In genomic region chr12:84099605-84100004, GRCm38 (mm10) we compare ENCODE assay signal across 25 mouse cellular contexts. TPM values are rescaled to one million over a fixed set of nuclear protein-coding genes. Genes with fewer than 3 reads are reported as not detected.
DNase-seq lines count a peak whose midpoint lies in the region; ATAC-seq and TF ChIP-seq lines count a peak whose summit lies in the region.
"Had no signal": no experiment of that assay in that cellular context is flagged by ENCODE, and none has a peak within 500 bp of the region (broad histone marks: within the 10 kb centered on the region; RNA-seq: fewer than 3 reads in every experiment).

No protein-coding gene starts in this region.

- peaks cover 2% of the 10 kb centered on the region; the same call in 1 of the 2 replicates for H3K79me2 ChIP-seq in MEL (ENCODE audit: control insufficient read depth, insufficient read depth, low read length, poor library complexity)

- 0 out of 2 replicates have a peak, but pooled peaks have one; percentile 25 for ATAC-seq in kidney, embryonic 15.5 days (replicated peaks; ENCODE audit: low FRiP score)
- no peak for ATAC-seq in intestine, embryonic 14.5 days (replicated peaks; ENCODE audit: low FRiP score, low TSS enrichment, low read depth)
- peak; percentile 48; the same call in 1 of the 2 replicates for ATAC-seq in liver, embryonic 14.5 days (ENCODE audit: insufficient read depth)
- ATAC-seq: forebrain, embryonic 13.5 days; forebrain, postnatal 0 days; hindbrain, embryonic 16.5 days had no signal

- H3K27me3 ChIP-seq in kidney, embryonic 15.5 days, result no peaks in the 10 kb centered on the region
- no peaks in the 10 kb centered on the region for H3K27me3 ChIP-seq in kidney, adult 2 months (replicated peaks; ENCODE audit: control insufficient read depth, insufficient read depth, low read length)
- H3K27me3 ChIP-seq in MEL (ENCODE audit: control insufficient read depth in 1 of 2, insufficient read depth in 2 of 2, low read length in 2 of 2), result no peaks in the 10 kb centered on the region
- no peaks in the 10 kb centered on the region for H3K27me3 ChIP-seq in intestine, embryonic 14.5 days (replicated peaks; ENCODE audit: control insufficient read depth, insufficient read depth, low read length)
- H3K27me3 ChIP-seq in liver, embryonic 14.5 days (ENCODE audit: control insufficient read depth, insufficient read depth, low read length), result no peaks in the 10 kb centered on the region; the same call in 1 of the 2 replicates
- H3K27me3 ChIP-seq: forebrain, embryonic 13.5 days; hindbrain, embryonic 12.5 days had no signal

- H3K4me3 ChIP-seq in kidney, embryonic 15.5 days (replicated peaks), result no peak overlapping the region
- H3K4me3 ChIP-seq in kidney, adult 2 months (ENCODE audit: insufficient read depth, low read depth, low read length), result no peak overlapping the region
- H3K4me3 ChIP-seq in MEL (ENCODE audit: control insufficient read depth in 1 of 2, insufficient read depth in 1 of 2, low read depth in 2 of 2, low read length in 2 of 2), result no peak overlapping the region; a peak in 1 of 4 replicates
- no peak overlapping the region for H3K4me3 ChIP-seq in intestine, embryonic 14.5 days (ENCODE audit: low read depth, low read length)
- no peak overlapping the region for H3K4me3 ChIP-seq in liver, embryonic 14.5 days (ENCODE audit: insufficient read depth in 1 of 2, low read depth in 2 of 2, low read length in 2 of 2)
- H3K4me3 ChIP-seq: hindbrain, embryonic 12.5 days had no signal

- TF ChIP-seq CTCF in kidney, adult 2 months (conservative IDR thresholded peaks at IDR 0.05; ENCODE audit: insufficient read depth, insufficient read length, low read depth, low read length), result no peak
- no peak for TF ChIP-seq CTCF in MEL (IDR thresholded peaks at IDR 0.05 in 2 of 3, conservative IDR thresholded peaks at IDR 0.05 in 1 of 3; ENCODE audit: control insufficient read depth in 1 of 3, insufficient read depth in 1 of 3, low read depth in 2 of 3, low read length in 3 of 3, poor library complexity in 1 of 3, severe bottlenecking in 1 of 3)
- TF ChIP-seq CTCF in liver, embryonic 14.5 days (IDR thresholded peaks at IDR 0.05; ENCODE audit: low read depth), result no peak

- TF ChIP-seq EP300 in MEL (IDR thresholded peaks at IDR 0.05; ENCODE audit: low read depth in 1 of 2, low read length in 2 of 2), result no peak; a peak in 1 of 4 replicates
- TF ChIP-seq EP300 in liver, embryonic 14.5 days (IDR thresholded peaks at IDR 0.05; ENCODE audit: low read depth), result no peak

- H3K36me3 ChIP-seq in kidney, embryonic 15.5 days, result no peaks in the 10 kb centered on the region
- H3K36me3 ChIP-seq in kidney, adult 2 months (ENCODE audit: control insufficient read depth, insufficient read depth, low read length), result no peaks in the 10 kb centered on the region
- peaks cover 0 to 17% of the 10 kb centered on the region in 2 experiments; a peak in 2 of 4 replicates for H3K36me3 ChIP-seq in MEL (ENCODE audit: control insufficient read depth in 1 of 2, insufficient read depth in 2 of 2, low read length in 2 of 2)
- no peaks in the 10 kb centered on the region for H3K36me3 ChIP-seq in intestine, embryonic 14.5 days (ENCODE audit: control insufficient read depth, insufficient read depth, low read length)
- H3K36me3 ChIP-seq in liver, embryonic 14.5 days (replicated peaks; ENCODE audit: control insufficient read depth, insufficient read depth, low read depth), result no peaks in the 10 kb centered on the region
- H3K36me3 ChIP-seq: embryonic facial prominence, embryonic 10.5 days; G1E; heart, embryonic 10.5 days; hindbrain, embryonic 12.5 days had no signal

- no peaks in the 10 kb centered on the region for H3K9me3 ChIP-seq in kidney, embryonic 15.5 days (replicated peaks)
- no peaks in the 10 kb centered on the region for H3K9me3 ChIP-seq in MEL (replicated peaks; ENCODE audit: insufficient read depth, low read length)
- no peaks in the 10 kb centered on the region for H3K9me3 ChIP-seq in intestine, embryonic 14.5 days (ENCODE audit: control insufficient read depth, low read length)
- H3K9me3 ChIP-seq in liver, embryonic 14.5 days (ENCODE audit: control insufficient read depth, low read length), result no peaks in the 10 kb centered on the region
- H3K9me3 ChIP-seq: forebrain, embryonic 13.5 days; G1E; heart, embryonic 10.5 days had no signal

- TF ChIP-seq POLR2A in kidney, adult 2 months (IDR thresholded peaks at IDR 0.05; ENCODE audit: low read depth, low read length), result no peak
- no peak for TF ChIP-seq POLR2A in MEL (IDR thresholded peaks at IDR 0.05; ENCODE audit: control insufficient read depth in 1 of 2, insufficient read depth in 1 of 2, low read depth in 1 of 2, low read length in 2 of 2, poor library complexity in 1 of 2)

- peaks cover 7% of the 10 kb centered on the region; the same call in 1 of the 2 replicates for H3K4me1 ChIP-seq in kidney, embryonic 15.5 days
- H3K4me1 ChIP-seq in kidney, adult 2 months (ENCODE audit: control insufficient read depth, insufficient read depth, low read length), result no peaks in the 10 kb centered on the region; the same call in 1 of the 2 replicates
- peaks cover 6 to 10% of the 10 kb centered on the region in 2 experiments for H3K4me1 ChIP-seq in MEL (ENCODE audit: control insufficient read depth in 1 of 2, insufficient read depth in 2 of 2, low read length in 2 of 2)
- H3K4me1 ChIP-seq in intestine, embryonic 14.5 days (replicated peaks; ENCODE audit: control insufficient read depth, insufficient read depth, low read length), result no peaks in the 10 kb centered on the region
- H3K4me1 ChIP-seq in liver, embryonic 14.5 days (replicated peaks; ENCODE audit: control insufficient read depth in 2 of 2, insufficient read depth in 2 of 2, low read length in 1 of 2), result peaks cover 2 to 9% of the 10 kb centered on the region in 2 experiments; a peak in 2 of 4 replicates

- H3K4me2 ChIP-seq in kidney, embryonic 15.5 days, result no peak overlapping the region
- no peak overlapping the region for H3K4me2 ChIP-seq in intestine, embryonic 14.5 days (ENCODE audit: low read length)
- H3K4me2 ChIP-seq in liver, embryonic 14.5 days (ENCODE audit: low read depth), result no peak overlapping the region

- 96% methylated on average over 2 of the region's 2 CpGs for WGBS in kidney, embryonic 15.5 days
- WGBS in kidney, adult 2 months, result 97% methylated on average over 2 of the region's 2 CpGs
- WGBS in intestine, embryonic 14.5 days, result 86% methylated on average over 2 of the region's 2 CpGs
- 45% methylated on average over 2 of the region's 2 CpGs for WGBS in liver, embryonic 14.5 days (ENCODE audit: insufficient replicate concordance)

- H3K9ac ChIP-seq in kidney, embryonic 15.5 days, result no peak overlapping the region
- no peak overlapping the region for H3K9ac ChIP-seq in MEL (ENCODE audit: control insufficient read depth, low read depth, low read length, poor library complexity, severe bottlenecking)
- no peak overlapping the region for H3K9ac ChIP-seq in intestine, embryonic 14.5 days (ENCODE audit: low read length)
- H3K9ac ChIP-seq in liver, embryonic 14.5 days (replicated peaks), result no peak overlapping the region
- H3K9ac ChIP-seq: forebrain, embryonic 13.5 days; forebrain, postnatal 0 days; hindbrain, embryonic 12.5 days had no signal

- no peak for TF ChIP-seq RAD21 in MEL (IDR thresholded peaks at IDR 0.05; ENCODE audit: low read depth, low read length)

- no peak for DNase-seq in kidney, adult 2 months
- peak; percentile 59 for DNase-seq in MEL (ENCODE audit: low read depth, low spot score)
- peak; percentile 13 for DNase-seq in intestine, embryonic 14.5 days (ENCODE audit: low spot score)
- no peak for DNase-seq in liver, embryonic 14.5 days (ENCODE audit: low read depth in 3 of 3, low spot score in 3 of 3)
- DNase-seq in cerebellum, adult 9-11 months, result no peak
- DNase-seq in gastrocnemius, postnatal 4 days (ENCODE audit: low spot score in 2 of 2), result no peak
- DNase-seq: adrenal gland, postnatal 25 days; cerebellum, adult 18-20 months; cerebellum, postnatal 10 days; forebrain, postnatal 0 days; gastrocnemius, postnatal 14 days; heart, postnatal 10 days; heart, postnatal 4 days had no signal

- no peak overlapping the region for H3K27ac ChIP-seq in kidney, embryonic 15.5 days
- no peak overlapping the region; the same call in 1 of the 2 replicates for H3K27ac ChIP-seq in kidney, adult 2 months (ENCODE audit: insufficient read depth, low read depth, low read length)
- no peak overlapping the region for H3K27ac ChIP-seq in MEL (ENCODE audit: control insufficient read depth, low read depth, low read length)
- no peak overlapping the region for H3K27ac ChIP-seq in intestine, embryonic 14.5 days (ENCODE audit: low read depth)
- H3K27ac ChIP-seq in liver, embryonic 14.5 days, result no peak overlapping the region
- H3K27ac ChIP-seq: embryonic facial prominence, embryonic 10.5 days; forebrain, embryonic 13.5 days; heart, embryonic 10.5 days; hindbrain, embryonic 12.5 days had no signal

RNA-seq across cellular contexts. Expression of gene Acot6, which starts 0.8 kb away (rescaled TPM):
- polyA plus RNA-seq in kidney, embryonic 15.5 days (2015; fragmentation: Nextera tagmentation; extraction: Ambion mirVana), result 1.5 and 1.8 TPM in 2 replicates
- polyA plus RNA-seq in kidney, adult 2 months (2012; rRNA removed), result 6.9 and 7.1 TPM in 2 replicates
- total RNA-seq in MEL (2012; rRNA removed), result 2.7 and 3.2 TPM in 2 replicates
- polyA plus RNA-seq in MEL (2012; ENCODE audit: insufficient read depth in 1 of 2, insufficient read length in 2 of 2, low read depth in 1 of 2, low replicate concordance in 2 of 2, missing spikeins in 1 of 2), result 1 to 10 TPM in 1 of 2 experiments, not detected in 1; 3.3 TPM
- polyA plus RNA-seq in intestine, embryonic 14.5 days (2014; fragmentation: Nextera tagmentation; extraction: Ambion mirVana), result 1.5 and 2.2 TPM in 2 replicates
- 0.87 and 1.0 TPM in 2 replicates for polyA plus RNA-seq in liver, embryonic 14.5 days (2012; rRNA removed)
- polyA plus RNA-seq in liver, embryonic 14.5 days (2014; fragmentation: Nextera tagmentation; extraction: Ambion mirVana), result 0.48 and 0.77 TPM in 2 replicates
- total RNA-seq in gastrocnemius, postnatal 4 days (2021), result 1 to 10 TPM; 3.2 to 4.3 TPM
- polyA plus RNA-seq: G1E had no signal

RNA-seq across cellular contexts. Expression of gene Dnal1, which starts 14.6 kb away (rescaled TPM):
- polyA plus RNA-seq in kidney, embryonic 15.5 days (2015; fragmentation: Nextera tagmentation; extraction: Ambion mirVana), result 5.3 and 6.5 TPM in 2 replicates
- 5.0 and 6.3 TPM in 2 replicates for polyA plus RNA-seq in kidney, adult 2 months (2012; rRNA removed)
- 0.98 and 1.3 TPM in 2 replicates for total RNA-seq in MEL (2012; rRNA removed)
- 1 to 10 TPM in 1 of 2 experiments, not detected in 1; 1.7 TPM for polyA plus RNA-seq in MEL (2012; ENCODE audit: insufficient read depth in 1 of 2, insufficient read length in 2 of 2, low read depth in 1 of 2, low replicate concordance in 2 of 2, missing spikeins in 1 of 2)
- 2.8 and 3.5 TPM in 2 replicates for polyA plus RNA-seq in intestine, embryonic 14.5 days (2014; fragmentation: Nextera tagmentation; extraction: Ambion mirVana)
- 0.39 and 0.44 TPM in 2 replicates for polyA plus RNA-seq in liver, embryonic 14.5 days (2012; rRNA removed)
- polyA plus RNA-seq in liver, embryonic 14.5 days (2014; fragmentation: Nextera tagmentation; extraction: Ambion mirVana), result 0.04 and 0.15 TPM in 2 replicates
- total RNA-seq in gastrocnemius, postnatal 4 days (2021), result 10 to 100 TPM; 10.2 to 14.8 TPM

RNA-seq across cellular contexts. Expression of gene Acot5, which starts 30.5 kb away (rescaled TPM):
- not detected in 2 replicates for polyA plus RNA-seq in kidney, embryonic 15.5 days (2015; fragmentation: Nextera tagmentation; extraction: Ambion mirVana)
- polyA plus RNA-seq in kidney, adult 2 months (2012; rRNA removed), result 0.12 and 0.16 TPM in 2 replicates
- not detected in 2 replicates for total RNA-seq in MEL (2012; rRNA removed)
- polyA plus RNA-seq in MEL (2012; ENCODE audit: insufficient read depth in 1 of 2, insufficient read length in 2 of 2, low read depth in 1 of 2, low replicate concordance in 2 of 2, missing spikeins in 1 of 2), result not detected
- polyA plus RNA-seq in intestine, embryonic 14.5 days (2014; fragmentation: Nextera tagmentation; extraction: Ambion mirVana), result not detected in 2 replicates
- polyA plus RNA-seq in liver, embryonic 14.5 days (2012; rRNA removed), result not detected in 2 replicates
- polyA plus RNA-seq in liver, embryonic 14.5 days (2014; fragmentation: Nextera tagmentation; extraction: Ambion mirVana), result not detected in 2 replicates
- total RNA-seq in gastrocnemius, postnatal 4 days (2021), result under 1 TPM; 0.21 to 0.34 TPM
- total RNA-seq: G1E; gastrocnemius, adult 18-20 months; granulocyte monocyte progenitor cell, adult 5-6 weeks; heart, postnatal 10 days had no signal
- polyA plus RNA-seq: embryonic facial prominence, embryonic 10.5 days; embryonic facial prominence, embryonic 14.5 days; forebrain, embryonic 13.5 days; G1E; heart, embryonic 10.5 days; heart, embryonic 14.5 days; hindbrain, embryonic 12.5 days had no signal

RNA-seq across cellular contexts. Expression of gene Acot3, which starts 47.7 kb away (rescaled TPM):
- 1.8 and 2.4 TPM in 2 replicates for polyA plus RNA-seq in kidney, embryonic 15.5 days (2015; fragmentation: Nextera tagmentation; extraction: Ambion mirVana)
- 30.7 and 37.0 TPM in 2 replicates for polyA plus RNA-seq in kidney, adult 2 months (2012; rRNA removed)
- not detected in 2 replicates for total RNA-seq in MEL (2012; rRNA removed)
- polyA plus RNA-seq in MEL (2012; ENCODE audit: insufficient read depth in 1 of 2, insufficient read length in 2 of 2, low read depth in 1 of 2, low replicate concordance in 2 of 2, missing spikeins in 1 of 2), result not detected
- polyA plus RNA-seq in intestine, embryonic 14.5 days (2014; fragmentation: Nextera tagmentation; extraction: Ambion mirVana), result 0.55 and 0.68 TPM in 2 replicates
- 2.0 and 2.6 TPM in 2 replicates for polyA plus RNA-seq in liver, embryonic 14.5 days (2012; rRNA removed)
- 3.7 and 4.4 TPM in 2 replicates for polyA plus RNA-seq in liver, embryonic 14.5 days (2014; fragmentation: Nextera tagmentation; extraction: Ambion mirVana)
- not detected for total RNA-seq in gastrocnemius, postnatal 4 days (2021)
- total RNA-seq: adrenal gland, postnatal 25 days; G1E; gastrocnemius, adult 18-20 months; gastrocnemius, postnatal 14 days; granulocyte monocyte progenitor cell, adult 5-6 weeks had no signal

RNA-seq across cellular contexts. Expression of gene Pnma1, which starts 48.7 kb away (rescaled TPM):
- polyA plus RNA-seq in kidney, embryonic 15.5 days (2015; fragmentation: Nextera tagmentation; extraction: Ambion mirVana), result 1.00 and 1.0 TPM in 2 replicates
- polyA plus RNA-seq in kidney, adult 2 months (2012; rRNA removed), result 0.05 TPM in 1 of 2 replicates, not detected in the other
- 0.10 and 0.31 TPM in 2 replicates for total RNA-seq in MEL (2012; rRNA removed)
- polyA plus RNA-seq in MEL (2012; ENCODE audit: insufficient read depth in 1 of 2, insufficient read length in 2 of 2, low read depth in 1 of 2, low replicate concordance in 2 of 2, missing spikeins in 1 of 2), result under 1 TPM in 1 of 2 experiments, not detected in 1; 0.46 TPM
- 0.56 and 0.84 TPM in 2 replicates for polyA plus RNA-seq in intestine, embryonic 14.5 days (2014; fragmentation: Nextera tagmentation; extraction: Ambion mirVana)
- 0.09 and 0.10 TPM in 2 replicates for polyA plus RNA-seq in liver, embryonic 14.5 days (2012; rRNA removed)
- polyA plus RNA-seq in liver, embryonic 14.5 days (2014; fragmentation: Nextera tagmentation; extraction: Ambion mirVana), result 0.05 and 0.11 TPM in 2 replicates
- total RNA-seq in gastrocnemius, postnatal 4 days (2021), result under 1 TPM; 0.54 to 0.81 TPM
- polyA plus RNA-seq: adrenal gland, adult 2 months had no signal

Comparison
In these comparisons a context has a peak if more than half of its experiments do, and no peak if none do; other contexts are left out.
1. DNase-seq: peak in MEL (single experiment) and intestine, embryonic 14.5 days (single experiment); none in kidney, adult 2 months (single experiment), liver, embryonic 14.5 days (0 of 3), cerebellum, adult 9-11 months (single experiment) and gastrocnemius, postnatal 4 days (0 of 2).